Mouse (Mus musculus): Measurements from ENCODE around the gene Gemin5. TPM values are rescaled to one million over a fixed set of nuclear protein-coding genes. Genes with fewer than 3 reads are reported as not detected.
A peak's percentile ranks its signal among the peaks of the same experiment; 100 is the strongest.
"Not testable (repeated sequence)": the region's sequence is repeated elsewhere in the genome, so short reads cannot be mapped to it uniquely, and the experiment has no call there.

Gemin5 gene
- 27.7 and 28.6 TPM in 2 replicates for polyA plus RNA-seq (2014; fragmentation: Nextera tagmentation; extraction: Ambion mirVana)

- peak within 1 kb of the TSS; percentile 71 for H3K27ac ChIP-seq (ENCODE audit: low read depth)
- H3K4me1 ChIP-seq (replicated peaks; ENCODE audit: control insufficient read depth, insufficient read depth, low read length): peaks cover 18% of the 10 kb centered on the region
- H3K4me2 ChIP-seq (ENCODE audit: low read length): peak within 1 kb of the TSS; percentile 63
- peak; percentile 79 for ATAC-seq (replicated peaks; ENCODE audit: low FRiP score, low TSS enrichment, low read depth)
- H3K27me3 ChIP-seq (replicated peaks; ENCODE audit: control insufficient read depth, insufficient read depth, low read length): no peaks in the 10 kb centered on the region
- WGBS: under 1% methylated on average over 61 of the region's 71 CpGs
- H3K36me3 ChIP-seq (ENCODE audit: control insufficient read depth, insufficient read depth, low read length): peaks cover 36% of the 10 kb centered on the region
- H3K9me3 ChIP-seq (ENCODE audit: control insufficient read depth, low read length): peaks cover 4% of the 10 kb centered on the region; the same call in 1 of the 2 replicates
- peak within 1 kb of the TSS; percentile 96 for H3K4me3 ChIP-seq (ENCODE audit: low read depth, low read length)
- peak within 1 kb of the TSS; percentile 83 for H3K9ac ChIP-seq (ENCODE audit: low read length)
- peak; percentile 93 for DNase-seq (ENCODE audit: low spot score)
Observed at GRCm38 (mm10) chr11:58168167-58168915, at the start of gene Gemin5. Gene Gemin5 (minus strand): TSS chr11:58168539.

- Histone ChIP-seq H3K4me3 (ENCODE audit: low read depth, low read length) (no peak overlapping the region), H3K36me3 (ENCODE audit: control insufficient read depth, insufficient read depth, low read length) (no peaks in the 10 kb centered on the region), H3K9me3 (ENCODE audit: control insufficient read depth, low read length) (no peaks in the 10 kb centered on the region), H3K4me1 (replicated peaks; ENCODE audit: control insufficient read depth, insufficient read depth, low read length) (0 out of 2 replicates have a peak, but pooled peaks cover 6% of the 10 kb centered on the region), H3K4me2 (ENCODE audit: low read length) (peak overlapping the region; percentile 59; the same call in 1 of the 2 replicates), H3K27me3 (replicated peaks; ENCODE audit: control insufficient read depth, insufficient read depth, low read length) (no peaks in the 10 kb centered on the region), H3K9ac (ENCODE audit: low read length) (no peak overlapping the region), H3K27ac (ENCODE audit: low read depth) (no peak overlapping the region)
- WGBS: 51% methylated on average over 6 of the region's 6 CpGs
- ATAC-seq (replicated peaks; ENCODE audit: low FRiP score, low TSS enrichment, low read depth) (no peak), DNase-seq (ENCODE audit: low spot score) (no peak)
Observed at GRCm38 (mm10) chr11:58216823-58217222, 48.5 kb upstream of the Gemin5 start.

- ATAC-seq (replicated peaks; ENCODE audit: low FRiP score, low TSS enrichment, low read depth) (no peak), DNase-seq (ENCODE audit: low spot score) (no peak)
- H3K4me3 ChIP-seq (ENCODE audit: low read depth, low read length): peak overlapping the region; percentile 25; the same call in 1 of the 2 replicates
- H3K4me2 ChIP-seq (ENCODE audit: low read length): peak overlapping the region; percentile 59
- no peak overlapping the region for H3K9ac ChIP-seq (ENCODE audit: low read length)
- whole genome bisulfite sequencing: 52% methylated on average over 5 of the region's 5 CpGs
- H3K27me3 ChIP-seq (replicated peaks; ENCODE audit: control insufficient read depth, insufficient read depth, low read length): no peaks in the 10 kb centered on the region
- H3K4me1 ChIP-seq (replicated peaks; ENCODE audit: control insufficient read depth, insufficient read depth, low read length): 0 out of 2 replicates have a peak, but pooled peaks cover 10% of the 10 kb centered on the region
- H3K9me3 ChIP-seq (ENCODE audit: control insufficient read depth, low read length): no peaks in the 10 kb centered on the region
- H3K27ac ChIP-seq (ENCODE audit: low read depth): peak overlapping the region; percentile 18; the same call in 1 of the 2 replicates
- H3K36me3 ChIP-seq (ENCODE audit: control insufficient read depth, insufficient read depth, low read length): no peaks in the 10 kb centered on the region
Observed at GRCm38 (mm10) chr11:58215814-58216213, 47.5 kb upstream of the Gemin5 start.

- H3K9me3 ChIP-seq (ENCODE audit: control insufficient read depth, low read length); H3K36me3 ChIP-seq (ENCODE audit: control insufficient read depth, insufficient read depth, low read length); DNase-seq (ENCODE audit: low spot score); H3K27me3 ChIP-seq (replicated peaks; ENCODE audit: control insufficient read depth, insufficient read depth, low read length): not testable (repeated sequence)
- 35% methylated on average over 2 of the region's 3 CpGs for WGBS
- Histone ChIP-seq H3K4me3 (ENCODE audit: low read depth, low read length) (peak overlapping the region; percentile 25), H3K27ac (ENCODE audit: low read depth) (peak overlapping the region; percentile 51; the same call in 1 of the 2 replicates), H3K4me1 (replicated peaks; ENCODE audit: control insufficient read depth, insufficient read depth, low read length) (0 out of 2 replicates have a peak, but pooled peaks cover 10% of the 10 kb centered on the region), H3K4me2 (ENCODE audit: low read length) (peak overlapping the region; percentile 59), H3K9ac (ENCODE audit: low read length) (0 out of 2 replicates have a peak overlapping the region, but pooled peaks have one; percentile 30)
- ATAC-seq (replicated peaks; ENCODE audit: low FRiP score, low TSS enrichment, low read depth): peak; percentile 59
Observed at GRCm38 (mm10) chr11:58215049-58215430, 46.7 kb upstream of the Gemin5 start.

- Histone ChIP-seq H3K9me3 (ENCODE audit: control insufficient read depth, low read length) (no peaks in the 10 kb centered on the region), H3K27me3 (replicated peaks; ENCODE audit: control insufficient read depth, insufficient read depth, low read length) (no peaks in the 10 kb centered on the region), H3K4me3 (ENCODE audit: low read depth, low read length) (peak overlapping the region; percentile 45), H3K9ac (ENCODE audit: low read length) (peak overlapping the region; percentile 53), H3K27ac (ENCODE audit: low read depth) (peak overlapping the region; percentile 51; the same call in 1 of the 2 replicates), H3K4me1 (replicated peaks; ENCODE audit: control insufficient read depth, insufficient read depth, low read length) (0 out of 2 replicates have a peak, but pooled peaks cover 10% of the 10 kb centered on the region), H3K4me2 (ENCODE audit: low read length) (peak overlapping the region; percentile 59), H3K36me3 (ENCODE audit: control insufficient read depth, insufficient read depth, low read length) (no peaks in the 10 kb centered on the region)
- ATAC-seq (replicated peaks; ENCODE audit: low FRiP score, low TSS enrichment, low read depth) (peak; percentile 70), DNase-seq (ENCODE audit: low spot score) (peak; percentile 83)
- 30% methylated on average over 16 of the region's 17 CpGs for WGBS
Observed at GRCm38 (mm10) chr11:58214391-58215048, 46.2 kb upstream of the Gemin5 start.

GRCm38 (mm10) chr11:58213673-58214342, 45.5 kb upstream of the Gemin5 start:
- H3K4me2 ChIP-seq (ENCODE audit: low read length): peak overlapping the region; percentile 59; the same call in 1 of the 2 replicates

GRCm38 (mm10) chr11:58211682-58212067, 43.3 kb upstream of the Gemin5 start:
- H3K4me3 ChIP-seq (ENCODE audit: low read depth, low read length): no peak overlapping the region
- 0 out of 2 replicates have a peak, but pooled peaks cover 10% of the 10 kb centered on the region for H3K4me1 ChIP-seq (replicated peaks; ENCODE audit: control insufficient read depth, insufficient read depth, low read length)
- DNase-seq (ENCODE audit: low spot score) (no peak), ATAC-seq (replicated peaks; ENCODE audit: low FRiP score, low TSS enrichment, low read depth) (no peak)
- H3K9ac ChIP-seq (ENCODE audit: low read length): no peak overlapping the region
- H3K4me2 ChIP-seq (ENCODE audit: low read length): 0 out of 2 replicates have a peak overlapping the region, but pooled peaks have one; percentile 9
- no peaks in the 10 kb centered on the region for H3K9me3 ChIP-seq (ENCODE audit: control insufficient read depth, low read length)
- H3K27ac ChIP-seq (ENCODE audit: low read depth): no peak overlapping the region
- no peaks in the 10 kb centered on the region for H3K27me3 ChIP-seq (replicated peaks; ENCODE audit: control insufficient read depth, insufficient read depth, low read length)
- 27% methylated on average over 2 of the region's 2 CpGs for WGBS
- no peaks in the 10 kb centered on the region for H3K36me3 ChIP-seq (ENCODE audit: control insufficient read depth, insufficient read depth, low read length)

More at GRCm38 (mm10) chr11:58213673-58214342, 45.5 kb upstream of the Gemin5 start:
- DNase-seq (ENCODE audit: low spot score): no peak
- H3K4me1 ChIP-seq (replicated peaks; ENCODE audit: control insufficient read depth, insufficient read depth, low read length): 0 out of 2 replicates have a peak, but pooled peaks cover 10% of the 10 kb centered on the region
- no peak overlapping the region for H3K4me3 ChIP-seq (ENCODE audit: low read depth, low read length)
- 75% methylated on average over 7 of the region's 7 CpGs for WGBS
- H3K9ac ChIP-seq (ENCODE audit: low read length): no peak overlapping the region
- no peak overlapping the region for H3K27ac ChIP-seq (ENCODE audit: low read depth)
- no peak for ATAC-seq (replicated peaks; ENCODE audit: low FRiP score, low TSS enrichment, low read depth)
- no peaks in the 10 kb centered on the region for H3K27me3 ChIP-seq (replicated peaks; ENCODE audit: control insufficient read depth, insufficient read depth, low read length)
- H3K36me3 ChIP-seq (ENCODE audit: control insufficient read depth, insufficient read depth, low read length): no peaks in the 10 kb centered on the region
- no peaks in the 10 kb centered on the region for H3K9me3 ChIP-seq (ENCODE audit: control insufficient read depth, low read length)

GRCm38 (mm10) chr11:58211062-58211681, 42.8 kb upstream of the Gemin5 start:
- 25% methylated on average over 9 of the region's 9 CpGs for WGBS
- ATAC-seq (replicated peaks; ENCODE audit: low FRiP score, low TSS enrichment, low read depth) (no peak), DNase-seq (ENCODE audit: low spot score) (no peak)
- Histone ChIP-seq H3K27ac (ENCODE audit: low read depth) (no peak overlapping the region), H3K9me3 (ENCODE audit: control insufficient read depth, low read length) (no peaks in the 10 kb centered on the region), H3K9ac (ENCODE audit: low read length) (no peak overlapping the region), H3K4me2 (ENCODE audit: low read length) (0 out of 2 replicates have a peak overlapping the region, but pooled peaks have one; percentile 9), H3K27me3 (replicated peaks; ENCODE audit: control insufficient read depth, insufficient read depth, low read length) (no peaks in the 10 kb centered on the region), H3K36me3 (ENCODE audit: control insufficient read depth, insufficient read depth, low read length) (no peaks in the 10 kb centered on the region), H3K4me1 (replicated peaks; ENCODE audit: control insufficient read depth, insufficient read depth, low read length) (0 out of 2 replicates have a peak, but pooled peaks cover 7% of the 10 kb centered on the region), H3K4me3 (ENCODE audit: low read depth, low read length) (no peak overlapping the region)

Measured in intestine, embryonic 14.5 days (tissue).